Mouse (Mus musculus): ENCODE data around the gene Foxg1.

DNA sequence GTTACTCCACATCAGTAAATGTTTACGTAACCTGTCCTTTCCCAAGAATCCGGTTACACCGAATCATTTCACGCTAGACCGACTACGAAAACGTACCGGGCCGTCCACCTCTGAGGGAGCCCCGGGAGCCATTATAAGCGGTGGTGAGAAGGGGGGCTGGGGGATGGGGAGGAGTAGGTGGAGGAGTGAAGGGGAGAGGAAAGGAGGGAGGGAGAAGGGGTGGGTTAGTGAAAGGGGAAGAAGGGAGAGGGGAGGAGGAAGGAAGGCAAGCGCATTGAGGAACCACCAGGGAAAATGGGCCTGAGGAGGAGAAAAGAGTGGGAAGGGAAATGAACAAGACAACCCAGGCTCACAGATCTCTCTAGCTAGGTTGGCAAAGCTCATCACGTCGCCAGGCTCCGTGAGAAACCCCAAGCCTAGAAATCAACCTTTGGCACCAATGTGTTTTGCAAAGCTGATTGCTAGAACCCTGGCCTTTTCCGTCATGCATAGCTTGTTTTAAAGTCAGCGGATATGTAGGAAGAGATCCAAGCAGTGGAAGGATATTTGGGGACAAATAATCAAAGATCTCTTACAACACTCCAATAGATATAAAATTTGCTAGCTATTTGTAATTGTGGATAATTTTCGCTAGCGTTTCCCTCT, 617 bp upstream of the Foxg1 start:
- TF ChIP-seq CTCF (IDR thresholded peaks at IDR 0.05; ENCODE audit: control insufficient read depth, insufficient read depth, low read length) (no peak), POLR2A (IDR thresholded peaks at IDR 0.05; ENCODE audit: borderline replicate concordance, control insufficient read depth, low read depth, low read length) (no peak)
